Mouse (Mus musculus): ENCODE results near the gene Ly6g6c.
"Not testable (repeated sequence)": the region's sequence is repeated elsewhere in the genome, so short reads cannot be mapped to it uniquely, and the experiment has no call there.

Ly6g6c gene

DNA sequence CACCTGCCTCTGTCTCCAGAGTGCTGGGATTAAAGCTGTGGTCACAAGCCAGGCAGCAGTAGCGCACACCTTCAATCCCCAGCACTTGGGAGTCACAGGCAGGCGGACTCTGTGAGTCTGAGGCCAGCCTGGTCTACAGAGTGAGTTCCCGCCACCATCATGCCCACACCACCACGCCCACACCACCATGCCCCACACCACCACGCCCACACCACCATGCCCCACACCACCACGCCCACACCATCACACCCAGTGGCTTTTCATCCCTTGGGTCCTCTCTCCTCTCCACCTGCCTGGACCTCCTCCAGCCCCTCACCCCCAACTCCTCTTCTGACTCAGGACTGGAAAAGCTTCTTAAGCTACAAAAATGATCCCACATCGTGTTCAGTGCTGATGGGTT, 33.3 kb upstream of the Ly6g6c start:
- no peak for DNase-seq (ENCODE audit: low spot score)

DNA sequence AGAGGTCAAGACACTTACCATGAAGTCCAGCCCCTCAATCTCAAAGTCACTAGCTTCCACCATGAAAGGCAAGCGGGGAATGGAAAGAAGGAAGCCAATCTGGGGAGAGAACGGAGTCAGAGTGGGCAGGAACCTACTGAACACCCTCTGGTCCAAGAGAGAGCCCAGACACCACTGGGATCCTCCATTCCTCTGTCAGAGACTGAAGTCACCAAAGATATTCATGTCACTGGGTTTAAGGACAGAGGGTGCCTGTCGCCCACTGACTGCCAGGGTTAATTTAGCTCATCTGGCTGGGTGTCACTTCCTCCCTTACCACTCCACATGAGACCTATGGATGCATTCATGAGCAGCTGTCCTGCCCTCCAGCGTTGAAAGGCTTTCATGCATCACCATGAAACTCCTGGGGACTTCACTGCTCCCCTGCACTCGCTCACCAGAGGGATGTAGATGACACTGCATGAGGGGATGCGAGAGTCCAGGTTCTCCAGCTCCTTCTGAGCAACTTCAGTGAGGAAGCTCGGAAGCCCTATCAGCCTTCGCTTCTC, 32.8 kb upstream of the Ly6g6c start:
- no peak for DNase-seq (ENCODE audit: low spot score)

DNA sequence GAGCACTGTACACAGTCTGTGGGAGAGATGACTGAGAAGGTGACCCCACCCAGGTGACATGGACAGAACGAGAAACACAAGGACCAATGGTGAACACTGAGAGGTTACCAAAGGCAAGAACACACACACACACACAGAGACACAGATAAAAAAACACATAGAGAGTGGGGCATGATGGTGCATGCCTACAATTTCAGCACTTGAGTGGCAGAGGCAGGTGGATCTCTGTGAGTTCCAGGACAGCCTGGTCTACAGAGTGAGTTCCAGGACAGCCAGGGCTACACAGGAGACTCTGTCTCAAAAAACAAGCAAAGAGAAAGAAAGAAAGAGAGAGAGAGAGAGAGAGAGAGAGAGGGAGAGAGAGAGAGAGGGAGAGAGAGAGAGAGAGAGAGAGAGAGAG, 31.5 kb upstream of the Ly6g6c start:
- DNase-seq (ENCODE audit: low spot score) = not testable (repeated sequence)

DNA sequence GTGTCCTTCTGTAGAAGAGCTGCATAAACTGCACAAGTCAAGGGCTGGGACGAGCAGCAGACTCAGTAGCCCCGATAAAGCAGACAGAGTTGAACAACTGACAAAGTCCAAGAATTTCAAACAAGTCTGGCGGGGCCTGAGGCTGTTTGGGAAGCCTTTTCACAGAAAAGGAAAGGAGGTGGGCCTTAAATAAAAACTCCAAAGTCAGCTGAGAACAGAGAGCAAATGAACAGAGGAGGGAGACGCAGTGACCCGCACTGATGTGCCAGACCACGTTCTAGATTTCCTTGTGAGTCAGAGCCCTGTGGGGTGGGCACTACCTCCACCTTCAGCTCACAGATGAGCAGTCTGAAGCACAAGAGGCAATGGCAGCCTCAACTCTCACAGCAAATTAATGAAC, 30.3 kb upstream of the Ly6g6c start:
- no peak for DNase-seq (ENCODE audit: low spot score)

DNA sequence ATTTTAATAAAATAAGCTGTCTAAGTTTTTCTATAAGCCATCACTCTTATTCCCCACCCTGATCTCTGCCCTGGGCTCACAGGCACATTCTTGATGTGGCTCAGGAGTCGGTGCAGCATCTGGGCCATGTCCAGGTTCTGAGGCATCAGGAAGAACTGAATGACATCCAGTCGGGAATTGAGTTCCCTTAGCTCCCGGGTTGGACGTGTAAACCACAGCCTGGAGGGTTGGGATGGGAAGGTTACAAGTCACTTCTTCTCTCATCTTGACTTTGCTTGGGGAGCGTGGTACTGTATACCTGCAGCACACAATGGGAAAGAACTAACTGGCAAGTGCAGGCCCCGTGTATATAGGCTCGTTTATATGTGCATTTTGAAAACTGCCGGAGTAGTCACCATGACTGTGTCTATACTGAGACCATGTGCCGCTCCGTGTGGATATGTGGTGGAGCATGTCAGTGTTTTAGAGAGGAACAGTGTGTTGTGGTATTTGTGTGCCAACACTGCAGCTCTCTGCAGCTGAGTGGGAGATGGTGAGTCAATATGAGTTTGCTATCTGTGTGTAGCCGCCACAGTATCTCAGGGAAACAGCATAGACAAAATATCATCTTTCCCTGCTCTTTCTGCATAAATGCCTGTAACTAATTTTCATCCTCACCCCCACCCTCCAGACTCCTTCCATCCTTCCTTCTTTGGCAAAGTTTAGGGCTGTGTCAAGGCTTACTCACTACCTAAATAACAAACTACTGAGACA, 25.9 kb upstream of the Ly6g6c start:
- DNase-seq (ENCODE audit: low spot score) = no peak

DNA sequence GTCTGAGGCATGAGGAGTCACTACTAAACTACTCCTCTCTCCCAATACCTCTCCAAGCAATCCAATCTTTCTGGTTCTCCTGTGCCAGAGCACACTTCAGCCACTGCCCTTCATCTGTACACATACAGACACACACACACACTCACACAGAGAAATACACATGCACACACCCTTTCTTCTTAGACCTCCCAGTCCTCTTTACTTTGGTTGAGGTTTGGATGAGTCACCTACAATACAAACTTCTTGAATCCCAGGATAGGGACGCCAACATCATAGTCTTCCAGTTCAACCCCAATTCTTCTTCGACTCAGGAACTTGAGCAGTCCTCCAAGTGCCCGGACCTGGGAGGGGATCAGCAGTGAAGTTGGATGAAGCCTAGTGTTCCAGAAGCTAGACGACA, 21.4 kb upstream of the Ly6g6c start:
- DNase-seq (ENCODE audit: low spot score) = no peak

DNA sequence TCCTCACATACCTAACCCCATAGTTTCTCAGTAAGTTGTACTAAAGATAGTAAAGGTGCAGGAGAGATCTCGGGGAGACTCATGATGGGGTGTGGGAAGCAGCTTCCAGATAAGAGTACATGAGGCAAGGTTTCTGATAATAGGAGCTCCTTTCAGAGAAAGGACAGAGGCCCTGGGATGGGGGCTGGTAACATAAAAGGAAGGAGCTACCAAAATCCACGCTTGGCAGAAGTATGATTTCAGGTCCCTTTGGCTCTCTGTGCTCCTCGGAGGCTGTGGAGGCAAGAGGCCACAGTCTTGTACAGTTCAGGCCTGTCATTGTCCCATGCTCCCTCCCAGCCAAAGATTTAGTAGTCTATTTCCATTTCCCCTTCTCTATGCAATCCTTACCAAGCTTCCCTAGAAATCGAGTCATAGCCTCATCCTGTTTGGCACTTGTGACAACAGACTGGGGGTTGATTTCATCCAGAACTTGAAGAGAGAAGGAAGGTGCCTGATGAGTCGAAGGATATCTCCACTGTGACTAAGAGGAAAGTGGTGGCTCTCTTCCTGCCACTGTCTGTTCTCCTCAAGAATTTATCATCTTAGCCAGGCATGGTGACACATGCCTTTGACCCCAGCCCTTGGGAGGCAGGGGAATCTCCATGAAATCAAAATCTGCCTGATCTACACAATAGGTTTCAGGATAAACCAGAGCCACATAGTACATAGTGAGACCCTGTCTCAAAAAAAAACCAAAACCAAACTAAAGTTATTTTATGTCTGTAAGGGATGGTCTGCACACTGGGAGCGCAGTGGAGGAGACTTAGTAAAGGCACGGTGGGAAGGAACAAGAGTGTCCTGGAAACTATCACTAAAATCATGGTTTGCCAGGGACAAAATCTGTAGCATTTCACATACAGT, 20.0 kb upstream of the Ly6g6c start:
- DNase-seq (ENCODE audit: low spot score) = no peak

DNA sequence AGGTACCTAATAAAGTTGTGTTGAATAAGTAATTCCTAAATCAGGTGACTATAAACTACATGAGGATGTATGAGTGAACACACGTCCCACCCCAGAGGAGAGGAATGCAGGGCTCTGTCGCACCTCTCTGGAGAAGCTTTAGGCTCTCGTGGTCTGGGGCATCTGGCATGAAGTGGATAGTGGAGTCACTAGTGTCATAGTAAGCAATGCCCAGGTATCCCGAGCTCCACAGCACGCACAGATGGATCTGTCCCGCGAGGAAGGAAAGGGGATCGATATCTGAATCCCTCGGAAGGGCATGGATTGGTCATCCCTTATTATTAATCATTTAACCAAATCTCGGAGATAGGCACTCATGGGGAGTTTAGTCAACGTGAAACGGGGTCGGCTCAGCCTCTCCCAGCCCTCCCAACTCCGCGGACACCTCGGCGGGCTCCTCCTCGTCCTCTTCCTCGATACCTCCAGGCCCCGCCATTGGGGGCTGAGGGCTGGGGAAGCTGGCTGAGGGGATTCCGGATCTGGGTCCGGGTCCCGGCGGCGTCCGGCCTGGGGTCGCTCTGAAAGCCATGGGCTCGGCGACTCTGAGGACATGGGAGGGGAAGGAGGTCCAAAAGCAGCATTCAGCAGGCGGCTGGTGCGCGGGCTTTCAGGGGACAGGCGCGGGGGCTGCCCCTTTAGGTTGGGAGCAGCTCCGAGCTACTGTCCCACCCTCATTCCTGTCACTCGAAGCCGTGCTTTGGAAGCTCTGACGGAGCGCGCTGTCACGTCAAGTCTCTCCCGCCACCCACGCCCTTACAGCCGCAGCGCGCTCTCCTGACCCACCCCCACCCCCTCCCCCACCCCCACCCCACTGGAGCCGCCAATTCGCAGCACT, 19.1 kb upstream of the Ly6g6c start:
- no peak for DNase-seq (ENCODE audit: low spot score)

DNA sequence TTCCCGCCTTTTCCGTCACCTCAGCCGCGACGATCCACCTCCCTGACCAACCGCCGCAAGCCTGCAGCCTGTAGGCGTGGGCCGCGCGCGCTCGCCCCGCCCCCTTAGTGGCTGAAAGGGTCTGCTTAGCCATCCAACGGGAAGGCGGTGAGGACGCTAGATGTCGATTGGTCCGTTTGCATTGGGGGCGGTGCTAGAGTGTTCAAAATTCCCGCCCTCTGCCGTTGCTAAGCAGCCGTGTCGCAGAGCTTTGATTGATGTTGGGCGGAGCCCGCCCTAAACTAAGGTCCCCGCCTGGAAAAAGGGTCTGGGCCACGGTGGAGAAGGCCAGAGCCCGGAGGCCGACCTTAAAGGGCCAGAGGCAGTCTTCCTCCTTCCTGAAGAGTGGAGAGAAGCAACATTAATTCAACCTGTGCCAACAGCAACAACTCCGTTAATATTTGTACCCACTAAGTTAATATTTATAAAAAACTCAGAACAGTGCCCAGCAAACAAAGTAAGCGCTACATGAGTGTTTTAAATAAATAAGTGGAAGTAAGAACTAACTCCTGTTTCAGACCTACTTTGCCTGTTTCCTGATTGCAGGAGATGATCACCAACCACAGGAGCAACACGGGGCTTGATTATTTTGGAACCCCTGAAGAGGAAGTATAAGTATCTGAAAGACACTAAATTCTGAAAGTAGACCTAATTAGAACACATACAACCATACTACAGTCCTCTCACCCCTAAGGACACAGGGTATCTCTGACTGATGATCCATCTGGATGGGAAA, 18.3 kb upstream of the Ly6g6c start, which contains the start of gene Msh5:
TSS of gene Msh5 (minus strand) at position 65 of the 775 bp plus-strand sequence.
- peak; percentile 94 for DNase-seq (ENCODE audit: low spot score)

DNA sequence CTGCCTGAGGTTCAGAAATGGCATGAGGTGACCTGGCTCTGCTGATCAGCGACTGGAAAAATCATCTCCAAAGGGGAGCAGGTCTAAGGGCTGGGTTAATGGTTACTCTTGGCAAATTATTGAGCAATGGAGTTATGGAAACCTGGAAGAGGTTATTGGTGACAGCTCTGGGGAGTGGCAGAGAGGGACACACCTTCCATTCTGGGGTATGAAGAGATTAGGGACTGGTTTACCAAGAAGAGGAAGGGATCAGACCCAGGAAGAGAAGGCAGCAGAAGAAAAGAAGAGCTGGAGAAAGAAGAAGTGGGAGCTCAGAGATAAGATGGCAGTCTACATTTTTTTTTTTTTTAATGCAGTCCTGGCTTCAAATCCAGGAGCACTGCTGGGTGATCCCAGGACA, 17.5 kb upstream of the Ly6g6c start:
- no peak for DNase-seq (ENCODE audit: low spot score)

DNA sequence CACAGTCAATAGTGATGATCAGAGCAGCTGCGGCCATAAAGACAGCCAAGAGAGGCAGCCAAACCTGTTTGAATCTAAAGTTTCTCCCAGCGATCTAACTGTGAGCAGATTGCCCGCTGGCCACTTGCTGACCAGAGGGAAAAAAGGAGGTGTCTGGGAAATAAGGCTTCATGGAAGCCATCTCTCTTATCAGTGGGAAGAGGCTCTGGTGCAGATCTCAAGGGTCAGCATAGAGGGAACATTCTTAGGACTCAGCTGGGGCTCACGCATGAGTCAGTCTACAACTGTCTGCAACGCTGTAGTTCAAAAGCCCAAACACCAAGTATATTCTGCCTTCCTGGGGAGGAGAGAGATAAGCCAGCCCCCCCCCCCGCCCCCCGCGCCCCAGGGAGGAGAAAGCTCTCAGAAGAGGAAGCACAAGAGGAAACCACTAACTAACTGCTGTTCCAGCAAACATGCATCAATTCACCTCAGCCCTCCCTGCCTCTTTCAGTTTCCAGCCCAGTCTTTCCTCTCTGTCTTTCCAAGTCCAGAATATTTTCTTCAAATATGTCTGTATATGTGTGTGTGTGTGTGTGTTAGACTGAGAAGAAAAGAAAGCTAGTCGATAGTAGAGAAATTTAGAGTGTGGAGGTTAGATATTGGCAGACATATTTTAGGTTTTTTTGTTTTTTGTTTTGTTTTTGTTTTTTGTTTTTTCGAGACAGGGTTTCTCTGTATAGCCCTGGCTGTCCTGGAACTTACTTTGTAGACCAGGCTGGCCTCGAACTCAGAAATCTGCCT, 16.8 kb upstream of the Ly6g6c start:
- DNase-seq (ENCODE audit: low spot score) = no peak

DNA sequence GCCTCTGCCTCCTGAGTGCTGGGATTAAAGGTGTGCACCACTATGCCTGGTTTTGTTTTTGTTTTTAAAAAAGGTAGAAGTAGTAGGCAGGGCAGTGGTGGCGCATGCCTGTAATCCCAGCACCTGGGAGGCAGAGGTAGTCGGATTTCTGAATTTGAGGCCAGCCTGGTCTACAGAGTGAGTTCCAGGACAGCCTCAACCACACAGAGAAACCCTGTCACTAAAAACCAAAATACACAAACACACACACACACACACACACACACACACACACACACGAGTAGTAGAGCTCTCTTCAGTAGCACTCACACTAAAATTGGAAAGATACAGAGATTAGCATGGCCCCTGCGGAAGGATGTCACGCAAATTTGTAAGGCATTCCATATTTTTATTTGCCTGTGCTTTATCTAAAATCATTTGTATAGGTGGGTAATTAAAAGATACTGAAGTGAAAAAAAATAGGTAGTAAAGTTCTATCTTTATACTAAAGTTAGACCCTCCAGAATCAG, 16.2 kb upstream of the Ly6g6c start:
- no peak for DNase-seq (ENCODE audit: low spot score)

DNA sequence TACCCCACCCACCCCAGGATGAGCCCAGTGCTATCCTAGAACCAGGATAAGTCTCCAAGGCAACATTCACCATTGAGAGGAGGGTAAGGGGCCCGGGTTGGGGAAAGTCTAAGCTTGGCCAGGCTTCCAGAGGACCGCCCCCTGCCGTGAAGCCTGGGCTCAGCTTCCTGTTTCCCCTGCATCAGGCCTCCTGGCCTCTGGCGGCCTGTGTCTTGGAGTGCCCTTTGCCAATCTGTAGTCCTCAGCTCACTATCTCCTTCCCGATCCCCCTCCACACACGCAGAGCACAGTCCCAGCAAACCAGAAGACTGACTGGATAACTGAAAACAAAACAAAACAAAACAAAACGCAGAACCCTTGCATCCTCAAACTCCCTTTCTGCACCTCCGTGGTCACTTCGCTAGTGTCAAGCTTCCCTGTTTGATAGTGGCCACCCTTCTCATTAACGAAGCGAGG, 15.6 kb upstream of the Ly6g6c start, which contains the start of gene Clic1:
TSS of gene Clic1 (plus strand) at position 406 of the 456 bp plus-strand sequence.
- DNase-seq (ENCODE audit: low spot score) = no peak

DNA sequence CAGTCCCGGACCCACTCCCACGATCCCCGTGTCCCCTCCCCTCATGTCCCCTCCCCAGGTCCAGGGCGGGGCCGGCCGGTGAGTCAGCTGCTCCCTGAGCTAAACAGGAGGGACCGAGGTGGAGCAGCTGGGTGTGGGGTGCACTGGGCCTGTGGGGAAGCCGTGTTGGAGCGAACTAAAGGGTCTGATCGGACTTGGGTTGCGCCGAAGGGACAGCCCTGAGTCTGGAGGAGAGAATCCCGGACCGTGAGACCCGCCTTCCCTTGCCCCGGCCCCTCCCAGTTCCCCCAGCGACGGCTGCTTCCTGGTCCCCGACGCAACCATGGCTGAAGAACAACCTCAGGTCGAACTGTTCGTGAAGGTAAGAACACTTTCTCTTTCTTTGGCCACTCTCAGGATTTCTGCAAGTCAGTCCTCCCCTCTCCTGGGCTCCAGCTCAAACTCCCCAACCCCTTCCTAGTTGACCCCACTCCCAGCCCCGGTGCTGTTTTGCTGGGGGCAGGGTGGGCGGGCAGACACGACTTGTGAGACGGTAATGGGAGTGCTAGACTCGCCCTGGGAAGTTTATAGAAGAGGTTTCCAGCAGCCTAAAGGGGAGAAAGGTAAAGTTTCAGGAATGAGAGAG, 14.9 kb upstream of the Ly6g6c start:
- peak; percentile 67 for DNase-seq (ENCODE audit: low spot score)

DNA sequence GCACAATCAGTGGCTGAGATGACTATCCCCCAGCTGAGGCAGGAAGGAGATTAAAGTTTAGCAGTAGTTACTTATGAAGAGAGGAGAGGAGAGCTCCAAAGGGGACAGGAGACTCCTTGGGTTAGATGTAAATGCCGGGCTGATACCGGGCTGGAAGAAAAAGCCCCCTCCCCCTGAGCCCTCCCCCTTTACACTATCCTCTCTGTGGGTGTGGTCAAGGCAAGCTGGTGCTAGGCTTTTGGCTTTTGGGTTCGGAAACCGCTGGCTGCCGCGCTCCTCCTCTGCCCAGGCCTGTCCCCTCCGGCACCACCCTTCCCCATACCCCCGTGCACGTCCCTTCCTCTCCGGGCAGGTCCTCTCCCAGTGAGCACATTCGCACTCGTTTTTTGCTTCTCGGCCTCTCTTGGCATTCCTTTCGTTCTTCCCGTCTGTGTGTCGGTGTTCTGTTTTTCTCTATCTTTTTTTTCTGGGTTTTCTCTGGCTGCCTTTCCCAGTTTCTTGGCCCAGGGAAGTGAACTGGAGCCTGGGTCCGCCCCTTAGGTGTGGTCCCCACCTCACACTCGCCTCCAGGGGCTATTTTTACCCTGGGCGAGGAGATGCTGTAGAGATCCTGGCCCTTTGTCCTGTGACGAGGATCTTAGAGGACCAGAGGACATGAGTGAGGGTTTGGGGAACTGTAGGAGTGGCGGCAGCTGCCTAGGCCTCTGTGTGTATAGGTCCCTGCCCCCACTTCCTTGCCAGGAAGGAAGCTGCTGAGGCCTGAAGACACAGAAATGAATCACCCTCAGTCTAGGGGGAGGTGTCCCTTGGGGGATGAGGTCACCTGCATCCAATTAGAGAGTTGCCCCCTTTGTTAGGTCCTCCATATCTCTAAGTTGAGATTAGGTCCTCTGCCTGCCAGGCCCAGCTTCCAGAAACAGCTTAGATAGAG, 13.8 kb upstream of the Ly6g6c start:
- DNase-seq (ENCODE audit: low spot score) = peak; percentile 53

DNA sequence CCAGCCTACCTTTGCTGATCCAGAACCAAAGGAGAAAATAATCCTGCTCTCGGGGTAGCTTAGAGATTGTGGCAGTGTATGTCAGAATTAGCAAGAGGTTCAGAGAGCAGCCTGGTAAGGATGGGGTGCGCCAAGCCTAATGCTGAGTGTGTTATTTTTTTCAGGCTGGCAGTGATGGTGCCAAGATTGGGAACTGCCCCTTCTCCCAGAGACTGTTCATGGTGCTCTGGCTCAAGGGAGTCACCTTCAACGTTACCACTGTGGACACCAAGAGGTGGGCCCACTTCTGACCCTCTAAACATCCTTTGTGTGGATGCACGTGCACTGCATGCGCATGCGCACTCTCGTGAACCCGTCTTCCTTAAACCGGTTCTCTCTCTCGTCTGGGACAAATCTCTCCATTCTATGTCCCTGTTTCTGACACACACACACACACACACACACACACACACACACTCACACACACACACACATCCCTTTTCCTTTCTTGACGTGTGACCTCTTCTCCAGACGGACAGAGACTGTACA, 12.9 kb upstream of the Ly6g6c start:
- DNase-seq (ENCODE audit: low spot score) = no peak

DNA sequence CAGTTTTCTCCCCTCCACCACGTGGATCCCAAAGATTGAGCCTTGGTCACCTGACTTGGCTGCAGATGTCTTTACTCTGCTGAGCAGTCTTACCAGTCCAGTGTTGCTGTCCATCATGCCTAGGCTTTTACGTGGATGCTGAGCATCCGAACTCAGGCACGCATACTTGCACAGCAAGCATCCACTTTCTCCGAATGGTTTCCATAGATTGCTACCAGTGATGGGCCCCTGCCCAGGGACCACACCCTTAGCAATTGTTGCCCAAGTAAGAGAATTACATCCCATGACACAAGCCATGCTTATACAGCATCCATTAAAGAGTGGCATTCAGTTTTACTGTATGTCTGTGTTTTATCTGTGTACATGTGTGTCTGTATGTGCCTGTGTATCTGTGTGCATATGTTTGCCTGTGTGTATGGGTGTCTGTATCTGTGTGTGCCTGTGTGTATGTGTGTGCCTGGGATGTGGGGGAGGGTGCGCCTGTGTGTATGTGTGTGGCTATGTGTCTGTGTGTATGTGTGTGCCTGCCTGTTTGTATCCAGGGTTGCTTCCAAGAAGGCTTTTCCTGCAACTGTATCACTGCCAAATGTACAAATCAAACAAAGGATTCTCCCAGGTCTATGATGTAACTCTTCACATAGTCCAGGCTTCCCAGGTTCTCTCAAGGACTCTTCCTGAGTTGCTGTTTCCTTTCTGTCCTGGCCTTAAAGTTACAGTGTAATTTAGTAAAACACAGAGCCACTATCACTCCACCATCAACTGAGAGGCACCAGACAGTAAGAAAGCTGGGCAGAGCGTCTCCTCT, 9.3 kb upstream of the Ly6g6c start:
- DNase-seq (ENCODE audit: low spot score) = no peak
